In the genomic region with DNA sequence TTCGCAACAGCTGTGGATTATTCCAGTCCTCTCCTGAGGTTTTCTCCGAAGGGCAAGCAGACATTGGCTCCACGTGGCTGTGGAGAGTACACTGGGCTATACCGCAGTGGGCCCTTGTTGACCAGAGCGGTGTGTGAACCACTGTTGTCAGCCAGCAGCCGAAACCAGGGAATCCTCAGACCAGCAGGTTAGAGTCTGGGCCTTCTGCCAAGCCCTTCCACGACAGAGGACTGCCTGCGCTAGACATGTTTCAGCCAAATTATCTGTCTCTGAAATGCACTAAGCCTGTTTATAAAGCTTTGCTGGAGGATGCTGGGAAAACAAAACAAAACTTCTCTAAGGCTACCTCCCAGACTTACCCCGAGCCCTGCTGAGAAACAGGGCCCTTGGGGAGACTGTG, we compare ENCODE assay signal across 11 mouse cellular contexts. TPM values are rescaled to one million over a fixed set of nuclear protein-coding genes. Genes with fewer than 3 reads are reported as not detected.
DNase-seq lines count a peak whose midpoint lies in the region; ATAC-seq and TF ChIP-seq lines count a peak whose summit lies in the region.
"Had no signal": no experiment of that assay in that cellular context is flagged by ENCODE, and none has a peak within 500 bp of the region (broad histone marks: within the 10 kb centered on the region; RNA-seq: fewer than 3 reads in every experiment).

No protein-coding gene starts in this region.

- H3K36me3 ChIP-seq in lung, embryonic 16.5 days (ENCODE audit: control insufficient read depth, insufficient read depth, low read length): no peaks in the 10 kb centered on the region
- H3K36me3 ChIP-seq in intestine, embryonic 16.5 days (ENCODE audit: control insufficient read depth, insufficient read depth, low read length): no peaks in the 10 kb centered on the region
- no peaks in the 10 kb centered on the region for H3K36me3 ChIP-seq in midbrain, postnatal 0 days (ENCODE audit: insufficient read depth, low read length)

- 11% methylated on average over 9 of the region's 9 CpGs for WGBS in cerebellum, adult 2 months
- 33% methylated on average over 9 of the region's 9 CpGs for WGBS in lung, embryonic 16.5 days
- WGBS in intestine, embryonic 16.5 days: 40% methylated on average over 9 of the region's 9 CpGs
- 35% methylated on average over 9 of the region's 9 CpGs for WGBS in midbrain, postnatal 0 days

- H3K27me3 ChIP-seq in cerebellum, adult 2 months (ENCODE audit: control insufficient read depth, insufficient read depth, low read length): no peaks in the 10 kb centered on the region
- H3K27me3 ChIP-seq in lung, embryonic 16.5 days (ENCODE audit: control insufficient read depth, insufficient read depth, low read depth, low read length): no peaks in the 10 kb centered on the region
- no peaks in the 10 kb centered on the region for H3K27me3 ChIP-seq in intestine, embryonic 16.5 days (replicated peaks; ENCODE audit: control insufficient read depth, insufficient read depth, low read length)
- no peaks in the 10 kb centered on the region for H3K27me3 ChIP-seq in midbrain, postnatal 0 days (ENCODE audit: insufficient read depth, low read length)

- peaks cover 7% of the 10 kb centered on the region for H3K4me1 ChIP-seq in cerebellum, adult 2 months (ENCODE audit: control insufficient read depth, insufficient read depth, low read length)
- peaks cover 4% of the 10 kb centered on the region; the same call in 1 of the 2 replicates for H3K4me1 ChIP-seq in lung, embryonic 16.5 days (replicated peaks; ENCODE audit: control insufficient read depth, insufficient read depth, low read length)
- H3K4me1 ChIP-seq in intestine, embryonic 16.5 days (ENCODE audit: control insufficient read depth, insufficient read depth, low read length): peaks cover 10% of the 10 kb centered on the region
- 0 out of 2 replicates have a peak, but pooled peaks cover 3% of the 10 kb centered on the region for H3K4me1 ChIP-seq in midbrain, postnatal 0 days (ENCODE audit: insufficient read depth, low read length)

- no peak overlapping the region for H3K4me3 ChIP-seq in cerebellum, adult 2 months (replicated peaks; ENCODE audit: insufficient read depth, low read depth, low read length)
- no peak overlapping the region for H3K4me3 ChIP-seq in lung, embryonic 16.5 days (ENCODE audit: low read length)
- H3K4me3 ChIP-seq in intestine, embryonic 16.5 days (ENCODE audit: low read length): no peak overlapping the region
- no peak overlapping the region for H3K4me3 ChIP-seq in midbrain, postnatal 0 days (ENCODE audit: low read depth, low read length)
- H3K4me3 ChIP-seq: left cerebral cortex, adult 2 months had no signal

- ATAC-seq in lung, embryonic 16.5 days (ENCODE audit: low read depth): no peak
- no peak for ATAC-seq in intestine, embryonic 16.5 days
- no peak for ATAC-seq in midbrain, postnatal 0 days (ENCODE audit: low FRiP score)
- ATAC-seq: forebrain, postnatal 0 days had no signal

- 0 out of 2 replicates have a peak overlapping the region, but pooled peaks have one; percentile 21 for H3K9ac ChIP-seq in lung, embryonic 16.5 days (ENCODE audit: low read length)
- 0 out of 2 replicates have a peak overlapping the region, but pooled peaks have one; percentile 5 for H3K9ac ChIP-seq in intestine, embryonic 16.5 days (ENCODE audit: low read depth, low read length)
- no peak overlapping the region for H3K9ac ChIP-seq in midbrain, postnatal 0 days (replicated peaks; ENCODE audit: low read length, poor library complexity, severe bottlenecking)
- H3K9ac ChIP-seq: forebrain, postnatal 0 days had no signal

- TF ChIP-seq POLR2A in cerebellum, adult 2 months (IDR thresholded peaks at IDR 0.05; ENCODE audit: borderline replicate concordance, insufficient read depth, low read length): no peak

- no peak overlapping the region for H3K27ac ChIP-seq in cerebellum, adult 2 months (ENCODE audit: insufficient read depth, low read length)
- H3K27ac ChIP-seq in lung, embryonic 16.5 days (ENCODE audit: low read length): no peak overlapping the region
- peak overlapping the region; percentile 50 for H3K27ac ChIP-seq in intestine, embryonic 16.5 days (ENCODE audit: low read length)
- H3K27ac ChIP-seq in midbrain, postnatal 0 days (ENCODE audit: low read depth, low read length): no peak overlapping the region
- H3K27ac ChIP-seq: left cerebral cortex, adult 2 months had no signal

- H3K9me3 ChIP-seq in lung, embryonic 16.5 days (ENCODE audit: control insufficient read depth, low read length): no peaks in the 10 kb centered on the region
- no peaks in the 10 kb centered on the region for H3K9me3 ChIP-seq in intestine, embryonic 16.5 days (ENCODE audit: control insufficient read depth, low read length)
- H3K9me3 ChIP-seq in midbrain, postnatal 0 days (ENCODE audit: low read length): no peaks in the 10 kb centered on the region

- no peak for TF ChIP-seq CTCF in cerebellum, adult 2 months (IDR thresholded peaks at IDR 0.05; ENCODE audit: borderline replicate concordance, insufficient read depth, low read depth, low read length)
- no peak for TF ChIP-seq CTCF in midbrain, postnatal 0 days (IDR thresholded peaks at IDR 0.05)

- no peak overlapping the region for H3K4me2 ChIP-seq in lung, embryonic 16.5 days (ENCODE audit: low read depth, low read length)
- H3K4me2 ChIP-seq in intestine, embryonic 16.5 days (ENCODE audit: low read depth, low read length): no peak overlapping the region
- no peak overlapping the region for H3K4me2 ChIP-seq in midbrain, postnatal 0 days (ENCODE audit: low read depth, low read length, poor library complexity, severe bottlenecking)

- peak; percentile 66 to 80 for DNase-seq in cerebellum, adult 2 months
- DNase-seq in cerebellum, adult 8-10 months: no peak
- no peak for DNase-seq in lung, postnatal 14 days
- peak; percentile 66 for DNase-seq in midbrain, postnatal 0 days (ENCODE audit: low spot score)
- no peak for DNase-seq in frontal cortex, postnatal 36 days (ENCODE audit: low spot score in 2 of 2)
- no peak for DNase-seq in ovary, postnatal 14 days (ENCODE audit: low spot score)
- DNase-seq: forebrain, postnatal 0 days had no signal

RNA-seq across cellular contexts. Expression of gene Adcy6, which starts 4.7 kb away (rescaled TPM):
- polyA plus RNA-seq in cerebellum, adult 2 months (2012; rRNA removed): 31.1 and 31.3 TPM in 2 replicates
- polyA plus RNA-seq in lung, embryonic 16.5 days (2015; fragmentation: Nextera tagmentation; extraction: Ambion mirVana): 21.5 and 21.7 TPM in 2 replicates
- 17.1 and 18.8 TPM in 2 replicates for polyA plus RNA-seq in intestine, embryonic 16.5 days (2015; fragmentation: Nextera tagmentation; extraction: Ambion mirVana)
- total RNA-seq in midbrain, postnatal 0 days (2014; rRNA removed): 38.0 and 40.3 TPM in 2 replicates
- polyA plus RNA-seq in midbrain, postnatal 0 days (2015; fragmentation: Nextera tagmentation; extraction: Ambion mirVana): 5.5 and 7.2 TPM in 2 replicates

RNA-seq across cellular contexts. Expression of gene Cacnb3, which starts 16.1 kb away (rescaled TPM):
- polyA plus RNA-seq in cerebellum, adult 2 months (2012; rRNA removed): 65.4 and 69.7 TPM in 2 replicates
- 21.9 and 22.7 TPM in 2 replicates for polyA plus RNA-seq in lung, embryonic 16.5 days (2015; fragmentation: Nextera tagmentation; extraction: Ambion mirVana)
- 20.3 and 22.8 TPM in 2 replicates for polyA plus RNA-seq in intestine, embryonic 16.5 days (2015; fragmentation: Nextera tagmentation; extraction: Ambion mirVana)
- 211 and 239 TPM in 2 replicates for total RNA-seq in midbrain, postnatal 0 days (2014; rRNA removed)
- 150 and 155 TPM in 2 replicates for polyA plus RNA-seq in midbrain, postnatal 0 days (2015; fragmentation: Nextera tagmentation; extraction: Ambion mirVana)

RNA-seq across cellular contexts. Expression of gene 4930415O20Rik, which starts 43.7 kb away (rescaled TPM):
- polyA plus RNA-seq in cerebellum, adult 2 months (2012; rRNA removed): not detected in 2 replicates
- not detected in 2 replicates for polyA plus RNA-seq in lung, embryonic 16.5 days (2015; fragmentation: Nextera tagmentation; extraction: Ambion mirVana)
- 0.43 TPM in 1 of 2 replicates, not detected in the other for polyA plus RNA-seq in intestine, embryonic 16.5 days (2015; fragmentation: Nextera tagmentation; extraction: Ambion mirVana)
- 0.82 TPM in 1 of 2 replicates, not detected in the other for total RNA-seq in midbrain, postnatal 0 days (2014; rRNA removed)
- polyA plus RNA-seq in midbrain, postnatal 0 days (2015; fragmentation: Nextera tagmentation; extraction: Ambion mirVana): 0.31 TPM in 1 of 2 replicates, not detected in the other
- total RNA-seq: forebrain, postnatal 0 days; left cerebral cortex, adult 2 months had no signal
- polyA plus RNA-seq: stomach, embryonic 14.5 days had no signal

RNA-seq across cellular contexts. Expression of gene Ccnt1, which starts 43.8 kb away (rescaled TPM):
- polyA plus RNA-seq in cerebellum, adult 2 months (2012; rRNA removed): 24.1 and 24.2 TPM in 2 replicates
- 51.6 and 64.2 TPM in 2 replicates for polyA plus RNA-seq in lung, embryonic 16.5 days (2015; fragmentation: Nextera tagmentation; extraction: Ambion mirVana)
- polyA plus RNA-seq in intestine, embryonic 16.5 days (2015; fragmentation: Nextera tagmentation; extraction: Ambion mirVana): 41.2 and 43.7 TPM in 2 replicates
- 36.1 and 54.6 TPM in 2 replicates for total RNA-seq in midbrain, postnatal 0 days (2014; rRNA removed)
- 47.4 and 49.7 TPM in 2 replicates for polyA plus RNA-seq in midbrain, postnatal 0 days (2015; fragmentation: Nextera tagmentation; extraction: Ambion mirVana)

RNA-seq across cellular contexts. Expression of gene Ddx23, which starts 48.1 kb away (rescaled TPM):
- 69.4 and 71.7 TPM in 2 replicates for polyA plus RNA-seq in cerebellum, adult 2 months (2012; rRNA removed)
- 21.6 and 24.0 TPM in 2 replicates for polyA plus RNA-seq in lung, embryonic 16.5 days (2015; fragmentation: Nextera tagmentation; extraction: Ambion mirVana)
- polyA plus RNA-seq in intestine, embryonic 16.5 days (2015; fragmentation: Nextera tagmentation; extraction: Ambion mirVana): 15.6 and 17.6 TPM in 2 replicates
- 46.7 and 50.5 TPM in 2 replicates for total RNA-seq in midbrain, postnatal 0 days (2014; rRNA removed)
- polyA plus RNA-seq in midbrain, postnatal 0 days (2015; fragmentation: Nextera tagmentation; extraction: Ambion mirVana): 14.0 and 20.5 TPM in 2 replicates

Comparison
In these comparisons a context has a peak if more than half of its experiments do, and no peak if none do; other contexts are left out.
1. DNase-seq: peak in cerebellum, adult 2 months (2 of 2) and midbrain, postnatal 0 days (single experiment); none in cerebellum, adult 8-10 months (single experiment), lung, postnatal 14 days (single experiment), frontal cortex, postnatal 36 days (0 of 2) and ovary, postnatal 14 days (single experiment).